Mouse (Mus musculus) neural tube, embryonic 11.5 days (tissue): Measurements from ENCODE around the gene Washc4. TPM values are rescaled to one million over a fixed set of nuclear protein-coding genes. Genes with fewer than 3 reads are reported as not detected.

ENCODE experiments used
- ATAC-seq: fragments of 200-750 bp; cut with Nextera tagmentation; 2 replicates; pipeline ENCODE4 v1.8.0; 2017; ENCODE audit warnings: moderate number of reproducible peaks, mild to moderate bottlenecking, moderate TSS enrichment, moderate library complexity; ENCODE audit not compliant: insufficient read depth, low FRiP score, low TSS enrichment
- DNase-seq: peaks from one replicate; pipeline ENCODE4 v3.0.0-alpha.2; 2015; ENCODE audit warnings: low spot score
- H3K27ac ChIP-seq: fragments of 300-500 bp; sonication (generic); 2 replicates; pipeline ENCODE4 v1.5.1; 2014; ENCODE audit warnings: low read depth, mild to moderate bottlenecking, low read length
- H3K27me3 ChIP-seq: fragments of 300-500 bp; sonication (generic); 2 replicates; pipeline ENCODE4 v1.6.1; 2014; ENCODE audit warnings: mild to moderate bottlenecking, low read length, mixed read lengths; ENCODE audit not compliant: control insufficient read depth, insufficient read depth
- H3K36me3 ChIP-seq: fragments of 300-500 bp; sonication (generic); 2 replicates; pipeline ENCODE4 v1.6.1; 2014; ENCODE audit warnings: mild to moderate bottlenecking, low read length, moderate library complexity, mixed read lengths; ENCODE audit not compliant: control insufficient read depth, insufficient read depth
- H3K4me1 ChIP-seq: fragments of 300-500 bp; sonication (generic); 2 replicates; pipeline ENCODE4 v1.6.1; 2014; ENCODE audit warnings: low read length, mixed read lengths; ENCODE audit not compliant: control insufficient read depth, insufficient read depth
- H3K4me2 ChIP-seq: fragments of 300-500 bp; sonication (generic); 2 replicates; pipeline ENCODE4 v1.6.1; 2014; ENCODE audit warnings: low read depth, mild to moderate bottlenecking, moderate library complexity
- H3K4me3 ChIP-seq: fragments of 300-500 bp; sonication (generic); 2 replicates; pipeline ENCODE4 v1.5.1; 2014; ENCODE audit warnings: low read depth, low read length
- H3K9ac ChIP-seq: fragments of 300-500 bp; sonication (generic); 2 replicates; pipeline ENCODE4 v1.6.1; 2014; ENCODE audit warnings: mild to moderate bottlenecking, low read length
- H3K9me3 ChIP-seq: fragments of 300-500 bp; sonication (generic); 2 replicates; pipeline ENCODE4 v1.6.1; 2016; ENCODE audit warnings: low read length; ENCODE audit not compliant: control insufficient read depth
- WGBS: fragments of 180-500 bp; shearing (Covaris S2); extraction: QIAGEN DNeasy Blood & Tissue Kit; methylation state at CpG from one replicate; pipeline ENCODE4 v1.1.7; 2014; 5-methylcytosine and 5-hydroxymethylcytosine counted together
- polyA plus RNA-seq: library from polyadenylated mRNA; unstranded; fragments of >200 nt; fragmentation: Nextera tagmentation; extraction: Ambion mirVana; gene quantifications from 2 replicates; pipeline ENCODE4 v1.2.1, GENCODE M21; 2014

Gene Washc4
- polyA plus RNA-seq, 1 experiment from 2014 or later = 40.1 TPM

DNA sequence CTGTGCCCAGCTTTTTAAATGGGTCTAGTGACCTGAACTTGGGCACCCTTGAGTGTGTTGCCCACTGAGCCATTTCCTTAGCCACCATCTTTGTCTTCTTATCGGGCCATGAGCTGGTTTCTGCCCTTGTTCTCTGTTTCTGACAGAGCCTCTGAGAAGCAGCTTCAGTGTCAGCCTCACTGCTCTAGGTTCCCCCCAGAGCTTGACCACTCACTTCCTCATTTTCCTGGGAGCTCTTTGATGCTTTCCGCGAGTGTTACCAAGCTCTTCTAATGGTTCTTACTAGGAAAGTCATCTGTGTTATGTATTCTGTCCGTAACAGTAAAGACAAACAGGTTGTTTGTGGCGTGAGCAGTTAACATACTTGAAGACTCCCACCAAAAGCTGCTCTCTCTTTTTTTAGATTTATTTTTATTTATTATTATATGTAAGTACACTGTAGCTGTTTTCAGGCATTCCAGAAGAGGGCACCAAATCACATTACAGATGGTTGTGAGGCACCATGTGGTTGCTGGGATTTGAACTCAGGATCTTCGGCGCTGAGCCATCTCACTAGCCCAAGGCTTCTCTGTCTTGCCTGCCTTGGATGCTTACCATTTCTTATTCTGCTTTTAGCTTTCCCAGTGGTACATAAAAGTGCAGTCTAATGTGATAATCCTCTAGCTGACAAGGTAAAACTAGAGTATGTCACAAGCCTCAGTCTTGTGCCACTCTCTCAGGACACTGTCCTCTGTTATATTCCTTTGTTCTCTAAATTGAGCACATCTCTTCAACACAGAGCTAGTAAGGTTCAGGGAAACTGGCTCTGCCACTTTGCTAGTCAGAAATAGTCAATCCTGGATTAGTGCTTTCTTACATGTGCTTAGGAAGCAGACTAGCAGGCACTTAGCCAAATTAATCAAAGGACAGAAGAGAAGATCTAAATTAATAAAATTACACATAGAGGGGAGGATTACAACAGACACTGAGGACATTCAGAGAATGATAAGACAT, 22.2 kb downstream of the Washc4 start:
- Histone ChIP-seq H3K9ac (no peak overlapping the region), H3K9me3 (no peaks in the 10 kb centered on the region), H3K4me3 (no peak overlapping the region), H3K27me3 (no peaks in the 10 kb centered on the region), H3K4me1 (no peaks in the 10 kb centered on the region), H3K27ac (no peak overlapping the region), H3K36me3 (peaks cover 16% of the 10 kb centered on the region), H3K4me2 (no peak overlapping the region)
- DNase-seq (no peak), ATAC-seq (no peak)
- WGBS = 96% methylated on average over 7 of the region's 7 CpGs

DNA sequence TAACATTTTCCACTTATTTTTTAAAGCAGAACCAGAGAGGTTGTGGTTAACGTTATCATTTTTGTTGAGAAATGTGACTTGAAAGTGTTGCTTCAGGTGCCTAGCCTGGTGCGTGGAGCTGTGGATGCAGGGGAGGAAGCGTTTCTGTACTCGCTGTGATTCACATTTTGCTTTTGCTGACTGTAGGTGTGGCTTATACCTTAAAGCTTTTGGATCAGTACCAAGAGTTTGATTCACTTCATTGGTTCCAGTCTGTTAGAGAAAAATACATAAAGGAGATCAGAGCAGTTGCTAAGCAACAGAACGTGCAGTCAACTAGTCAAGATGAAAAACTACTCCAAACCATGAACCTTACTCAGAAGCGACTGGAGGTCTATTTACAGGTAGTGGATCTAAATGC, 47.2 kb downstream of the Washc4 start:
- ATAC-seq (no peak), DNase-seq (no peak)
- Histone ChIP-seq H3K9ac (no peak overlapping the region), H3K4me2 (no peak overlapping the region), H3K27me3 (no peaks in the 10 kb centered on the region), H3K4me3 (no peak overlapping the region), H3K9me3 (no peaks in the 10 kb centered on the region), H3K4me1 (no peaks in the 10 kb centered on the region), H3K36me3 (peaks cover 17% of the 10 kb centered on the region), H3K27ac (no peak overlapping the region)
- WGBS = 89% methylated on average over 6 of the region's 6 CpGs

DNA sequence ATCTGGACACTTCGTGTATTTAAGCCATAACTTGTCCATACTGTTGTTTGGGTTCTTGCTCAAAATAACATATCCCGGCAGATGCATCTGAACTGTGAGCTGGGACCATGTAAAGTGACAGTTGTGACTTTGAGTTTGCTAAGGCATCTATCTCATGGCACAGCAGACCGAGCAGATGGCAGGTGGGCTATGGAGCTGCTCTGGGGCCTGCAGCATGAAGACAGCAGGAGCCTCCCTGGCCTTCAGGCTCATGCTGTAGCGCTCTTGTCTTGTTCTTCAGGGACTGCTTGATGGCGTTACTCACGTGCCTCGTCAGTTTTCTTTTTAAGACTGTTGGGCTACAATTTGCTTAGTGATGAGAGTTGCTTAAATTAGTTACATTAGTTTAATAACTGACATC, 49.1 kb downstream of the Washc4 start:
- Histone ChIP-seq H3K4me2 (no peak overlapping the region), H3K27ac (no peak overlapping the region), H3K36me3 (peaks cover 10% of the 10 kb centered on the region), H3K4me1 (no peaks in the 10 kb centered on the region), H3K4me3 (no peak overlapping the region), H3K27me3 (no peaks in the 10 kb centered on the region), H3K9me3 (no peaks in the 10 kb centered on the region), H3K9ac (no peak overlapping the region)
- ATAC-seq (no peak), DNase-seq (no peak)
- WGBS = 93% methylated on average over 7 of the region's 7 CpGs

DNA sequence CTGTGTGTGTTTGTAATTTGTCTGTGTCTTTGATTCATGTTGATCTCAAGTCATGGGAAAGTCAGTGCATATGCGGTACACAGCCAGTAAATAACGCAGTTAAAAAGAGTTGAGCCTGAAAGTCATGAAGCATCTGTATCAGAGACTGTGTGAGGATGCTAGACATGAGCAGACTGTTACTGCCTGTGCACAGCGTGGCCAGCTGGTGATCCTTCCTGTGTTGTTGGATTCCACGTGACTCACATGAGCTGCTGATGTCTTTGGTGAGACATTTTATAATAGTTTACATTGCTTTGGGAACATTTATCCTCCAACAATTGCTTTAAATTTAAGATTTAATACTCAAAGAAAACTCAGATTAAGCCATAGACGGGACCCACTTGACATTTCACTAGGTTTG, 51.0 kb downstream of the Washc4 start:
- Histone ChIP-seq H3K9ac (no peak overlapping the region), H3K4me3 (no peak overlapping the region), H3K36me3 (peaks cover 8% of the 10 kb centered on the region), H3K27me3 (no peaks in the 10 kb centered on the region), H3K4me2 (no peak overlapping the region), H3K9me3 (no peaks in the 10 kb centered on the region), H3K27ac (no peak overlapping the region), H3K4me1 (no peaks in the 10 kb centered on the region)
- DNase-seq = no peak
- no peak for ATAC-seq
- WGBS = 94% methylated on average over 5 of the region's 5 CpGs

DNA sequence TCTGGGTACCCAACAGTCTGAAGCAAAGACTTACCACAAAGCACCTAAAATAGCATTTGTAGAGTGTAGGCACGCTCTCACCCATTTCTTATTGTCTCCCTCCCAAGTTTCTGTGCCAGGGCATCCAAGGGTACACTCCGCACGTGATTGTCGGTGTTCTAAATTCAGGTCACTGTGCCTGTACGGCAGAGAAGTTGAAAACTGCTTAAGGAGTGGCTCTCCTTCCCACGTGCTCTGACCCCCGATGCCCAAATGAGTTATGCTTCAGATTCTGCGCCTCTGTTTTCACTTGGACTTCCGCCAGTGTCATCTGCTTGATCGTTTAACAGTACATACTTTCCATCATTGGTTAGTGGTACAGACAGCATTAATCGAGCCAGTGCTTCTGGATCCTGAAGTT, 57.1 kb downstream of the Washc4 start:
- DNase-seq (no peak), ATAC-seq (no peak)
- Histone ChIP-seq H3K9me3 (no peaks in the 10 kb centered on the region), H3K4me2 (no peak overlapping the region), H3K27ac (no peak overlapping the region), H3K4me1 (peaks cover 6% of the 10 kb centered on the region; the same call in 1 of the 2 replicates), H3K27me3 (no peaks in the 10 kb centered on the region), H3K4me3 (no peak overlapping the region), H3K36me3 (peaks cover 7% of the 10 kb centered on the region), H3K9ac (no peak overlapping the region)
- WGBS = 92% methylated on average over 11 of the region's 11 CpGs

DNA sequence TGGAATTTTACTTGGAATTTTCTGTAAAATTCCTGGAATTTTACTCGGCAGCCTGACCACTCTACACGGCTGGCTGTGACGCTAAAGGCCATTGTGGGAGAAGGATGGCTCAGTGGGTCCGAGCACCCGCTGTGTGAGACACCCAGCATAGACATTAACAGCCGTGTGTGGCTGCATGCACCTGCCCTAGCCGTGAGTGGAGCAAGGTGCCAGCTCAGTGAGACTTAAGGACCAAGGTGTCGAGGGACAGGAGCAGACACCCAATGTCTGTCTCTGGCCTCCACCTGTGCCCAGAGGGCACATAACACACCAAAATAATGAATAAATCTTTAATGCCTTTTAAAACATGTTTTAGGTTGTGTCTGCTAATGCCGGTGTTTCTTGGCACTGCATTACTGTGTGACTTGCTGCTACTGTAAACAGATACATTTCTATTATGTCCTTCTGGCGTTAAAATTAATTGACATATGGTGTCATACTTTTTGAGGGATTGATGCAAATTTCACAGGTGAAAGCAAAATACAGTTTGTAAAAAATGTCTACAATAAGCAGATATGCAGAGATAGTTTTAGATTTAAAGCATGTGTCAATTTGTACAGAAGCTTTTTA, 60.5 kb downstream of the Washc4 start:
- Histone ChIP-seq H3K4me1 (peaks cover 13% of the 10 kb centered on the region; the same call in 1 of the 2 replicates), H3K27ac (no peak overlapping the region), H3K9ac (no peak overlapping the region), H3K9me3 (no peaks in the 10 kb centered on the region), H3K36me3 (peaks cover 7% of the 10 kb centered on the region), H3K4me2 (no peak overlapping the region), H3K4me3 (no peak overlapping the region), H3K27me3 (no peaks in the 10 kb centered on the region)
- DNase-seq (no peak), ATAC-seq (no peak)
- 93% methylated on average over 10 of the region's 10 CpGs for WGBS

DNA sequence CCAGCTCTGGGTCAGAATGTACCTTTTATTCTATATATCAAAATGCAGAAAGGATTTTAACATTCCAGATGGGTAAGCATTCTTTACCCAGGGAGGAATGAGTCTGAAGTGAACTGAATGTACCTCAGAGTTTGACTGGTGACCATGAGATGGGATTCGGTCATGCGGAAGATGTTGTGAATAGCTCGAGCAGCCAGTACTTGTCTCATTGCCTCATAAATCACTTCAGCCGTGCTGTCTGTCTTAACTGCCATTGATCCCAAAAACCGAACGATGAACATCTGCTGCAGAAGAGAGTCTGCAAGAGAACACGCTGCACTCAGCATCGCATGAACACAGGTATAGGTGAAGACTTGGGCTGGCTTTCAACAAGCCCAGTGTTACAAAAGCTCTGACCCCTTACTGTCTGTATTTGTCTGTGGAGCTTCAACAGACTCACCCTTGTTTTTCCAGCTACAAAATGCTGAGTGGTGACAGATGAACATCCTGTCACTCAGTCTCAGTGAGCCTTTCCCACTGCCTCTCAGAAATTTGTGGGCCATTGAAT, 62.2 kb downstream of the Washc4 start:
- H3K36me3 ChIP-seq = peaks cover 9% of the 10 kb centered on the region
- no peaks in the 10 kb centered on the region for H3K27me3 ChIP-seq
- whole genome bisulfite sequencing = 41% methylated on average over 8 of the region's 8 CpGs
- H3K4me1 ChIP-seq = peaks cover 13% of the 10 kb centered on the region; the same call in 1 of the 2 replicates
- no peaks in the 10 kb centered on the region for H3K9me3 ChIP-seq
- no peak overlapping the region for H3K4me3 ChIP-seq
- no peak overlapping the region for H3K9ac ChIP-seq
- ATAC-seq (peak; percentile 53), DNase-seq (peak; percentile 38)
- H3K4me2 ChIP-seq = no peak overlapping the region
- peak overlapping the region; percentile 44; the same call in 1 of the 2 replicates for H3K27ac ChIP-seq

DNA sequence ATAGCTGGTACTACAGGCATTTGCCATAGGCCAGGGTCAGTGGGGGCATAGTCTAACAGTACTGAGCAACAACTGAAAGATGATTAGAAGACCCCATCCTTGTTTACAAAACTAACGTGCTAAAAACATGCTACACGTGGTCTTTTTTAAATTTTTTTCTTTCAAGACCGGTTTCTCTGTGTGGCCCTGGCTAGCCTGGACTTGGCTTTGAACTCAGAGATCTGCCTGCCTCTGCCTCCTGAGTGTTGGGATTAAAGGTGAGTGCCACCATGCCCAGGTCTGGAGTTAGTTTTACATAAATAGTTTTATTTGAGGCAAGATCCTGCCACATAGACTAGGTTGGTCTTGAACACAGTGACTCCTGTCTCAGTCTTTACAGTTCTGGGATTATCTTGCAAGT, 63.6 kb downstream of the Washc4 start:
- no peak overlapping the region for H3K4me2 ChIP-seq
- ATAC-seq = no peak
- WGBS = 94% methylated on average over 3 of the region's 3 CpGs

More for the DNA sequence above, 63.6 kb downstream of the Washc4 start:
- H3K9ac ChIP-seq = no peak overlapping the region
- H3K4me3 ChIP-seq = no peak overlapping the region
- no peak for DNase-seq
- H3K36me3 ChIP-seq = peaks cover 4% of the 10 kb centered on the region; the same call in 1 of the 2 replicates
- no peak overlapping the region for H3K27ac ChIP-seq
- no peaks in the 10 kb centered on the region for H3K9me3 ChIP-seq
- peaks cover 13% of the 10 kb centered on the region; the same call in 1 of the 2 replicates for H3K4me1 ChIP-seq
- H3K27me3 ChIP-seq = no peaks in the 10 kb centered on the region
